Mouse (Mus musculus) heart, adult 2 months (tissue): ENCODE results near the gene Pon3.

Source experiments
- CTCF ChIP-seq: fragments of 200-600 bp; IDR thresholded peaks from 2 replicates; pipeline ENCODE4 v1.8.1; 2022; ENCODE audit warnings: antibody characterized with exemption, mild to moderate bottlenecking, moderate library complexity
- POLR2A ChIP-seq: fragments of 200-500 bp; IDR thresholded peaks from 2 replicates; pipeline ENCODE4 v1.6.1; 2011; ENCODE audit warnings: mild to moderate bottlenecking, low read depth, low read length, control low read depth; ENCODE audit not compliant: insufficient read depth

DNA sequence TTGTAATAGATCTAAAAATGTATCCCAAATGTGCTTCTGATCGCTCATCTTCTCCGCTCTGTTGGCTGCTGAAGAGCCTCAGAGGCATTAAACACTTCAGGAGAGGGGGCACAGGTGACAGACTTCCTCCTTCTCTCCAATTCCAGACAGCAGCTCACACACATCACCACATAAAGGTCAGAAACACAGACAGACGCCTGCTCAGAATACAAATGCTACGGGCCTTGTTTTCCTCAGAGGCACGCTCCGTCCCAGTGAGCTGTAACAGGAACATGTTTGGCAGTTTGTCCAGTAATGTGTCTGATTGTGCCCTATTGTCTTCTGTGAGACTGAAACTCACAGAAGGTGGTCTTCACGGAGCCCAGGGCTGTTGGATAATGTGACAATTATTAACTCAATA is 26.3 kb upstream of the Pon3 start:
- TF ChIP-seq CTCF = no peak
- TF ChIP-seq POLR2A = no peak
